Mouse (Mus musculus) small intestine, adult 2 months (tissue): ENCODE data around the gene Bhlhe23. TPM values are rescaled to one million over a fixed set of nuclear protein-coding genes. Genes with fewer than 3 reads are reported as not detected.
A peak's percentile ranks its signal among the peaks of the same experiment; 100 is the strongest.

ENCODE experiments used
- H3K27ac ChIP-seq: fragments of 200-500 bp; 2 replicates; pipeline ENCODE4 v1.5.1; 2012; ENCODE audit warnings: low read depth, low read length, control low read depth, inconsistent platforms; ENCODE audit not compliant: insufficient read depth
- H3K27me3 ChIP-seq: fragments of 200-500 bp; 2 replicates; pipeline ENCODE4 v1.6.1; 2012; ENCODE audit warnings: mild to moderate bottlenecking, moderate library complexity, low read length, inconsistent platforms; ENCODE audit not compliant: control insufficient read depth, insufficient read depth
- H3K36me3 ChIP-seq: fragments of 200-500 bp; 2 replicates; pipeline ENCODE4 v1.6.1; 2012; ENCODE audit warnings: mild to moderate bottlenecking, low read length, control low read depth, inconsistent platforms; ENCODE audit not compliant: control insufficient read depth, insufficient read depth
- H3K4me1 ChIP-seq: fragments of 200-500 bp; 2 replicates; pipeline ENCODE4 v1.6.1; 2012; ENCODE audit warnings: low read length, inconsistent platforms, mixed read lengths; ENCODE audit not compliant: control insufficient read depth, insufficient read depth, insufficient read length
- H3K4me3 ChIP-seq: fragments of 200-500 bp; 2 replicates; pipeline ENCODE4 v1.5.1; 2012; ENCODE audit warnings: low read depth, mild to moderate bottlenecking, control low read depth, inconsistent platforms, low read length, moderate library complexity
- CTCF ChIP-seq: fragments of 200-500 bp; IDR thresholded peaks from 2 replicates; pipeline ENCODE4 v1.5.1; 2012; ENCODE audit warnings: low read depth, mild to moderate bottlenecking, control low read depth, inconsistent platforms, low read length, moderate library complexity, mixed read lengths; ENCODE audit not compliant: insufficient replicate concordance, insufficient read length; ENCODE audit errors: extremely low read depth
- POLR2A ChIP-seq: fragments of 200-500 bp; IDR thresholded peaks from 2 replicates; pipeline ENCODE4 v1.6.1; 2012; ENCODE audit warnings: low read depth, mild to moderate bottlenecking, control low read depth, inconsistent platforms, low read length, moderate library complexity
- WGBS: fragments of 180-500 bp; shearing (Covaris S2); methylation state at CpG from one replicate; pipeline ENCODE4 v1.1.7; 2018; 5-methylcytosine and 5-hydroxymethylcytosine counted together
- polyA plus RNA-seq: library from polyadenylated mRNA; depleted of rRNA; stranded (reverse); fragments of >200 nt; gene quantifications from 2 replicates; pipeline ENCODE4 v1.2.3, GENCODE M21; 2012

Gene Bhlhe23
- polyA plus RNA-seq, 1 experiment, result not detected

DNA sequence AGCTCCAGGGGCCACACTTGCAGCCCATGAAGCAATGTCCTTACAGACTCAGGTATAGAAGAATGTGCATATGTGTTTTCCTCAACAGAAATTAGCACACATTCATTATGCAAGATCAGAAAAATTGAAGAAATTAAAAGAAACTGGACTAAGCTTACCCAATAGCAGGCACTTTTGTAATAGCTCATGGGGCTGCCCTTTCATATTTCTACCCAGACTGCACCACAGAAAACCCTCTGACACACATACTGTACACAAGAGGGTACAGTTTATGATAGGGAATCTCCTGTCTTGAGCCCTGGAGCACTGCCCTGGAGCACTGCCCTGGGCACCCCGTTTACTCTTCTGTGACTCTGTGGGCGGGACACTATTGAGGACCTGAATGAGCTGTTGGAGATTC is 38.7 kb downstream of the Bhlhe23 start:
- no peak for TF ChIP-seq CTCF
- no peak for TF ChIP-seq POLR2A
- Histone ChIP-seq H3K27me3 (no peaks in the 10 kb centered on the region), H3K4me3 (no peak overlapping the region), H3K36me3 (no peaks in the 10 kb centered on the region), H3K4me1 (no peaks in the 10 kb centered on the region), H3K27ac (no peak overlapping the region)
- 75% methylated on average over 2 of the region's 2 CpGs for WGBS

DNA sequence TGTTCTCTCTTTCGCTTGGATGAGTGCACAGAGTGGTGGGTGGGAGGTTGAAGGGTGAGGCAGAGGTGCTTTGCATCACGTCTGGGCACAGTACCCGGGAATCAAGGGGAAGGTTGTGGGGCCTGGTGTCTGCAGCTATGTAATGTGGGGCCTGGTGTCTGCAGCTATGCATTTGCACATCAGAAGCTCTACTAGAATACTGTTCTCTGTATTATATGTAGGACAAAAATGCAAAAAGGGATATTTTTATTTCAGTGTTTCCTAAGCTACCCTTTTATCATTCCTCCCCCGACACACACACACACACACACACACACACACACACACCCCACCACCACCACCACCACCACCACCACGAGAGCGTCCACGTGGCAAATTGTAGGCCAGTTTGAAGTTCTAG is 41.5 kb downstream of the Bhlhe23 start:
- 84% methylated on average over 7 of the region's 7 CpGs for WGBS
- H3K27ac ChIP-seq, result no peak overlapping the region
- H3K4me3 ChIP-seq, result no peak overlapping the region
- TF ChIP-seq POLR2A, result no peak
- TF ChIP-seq CTCF, result no peak
- no peaks in the 10 kb centered on the region for H3K36me3 ChIP-seq
- peaks cover 9% of the 10 kb centered on the region for H3K4me1 ChIP-seq
- no peaks in the 10 kb centered on the region for H3K27me3 ChIP-seq

DNA sequence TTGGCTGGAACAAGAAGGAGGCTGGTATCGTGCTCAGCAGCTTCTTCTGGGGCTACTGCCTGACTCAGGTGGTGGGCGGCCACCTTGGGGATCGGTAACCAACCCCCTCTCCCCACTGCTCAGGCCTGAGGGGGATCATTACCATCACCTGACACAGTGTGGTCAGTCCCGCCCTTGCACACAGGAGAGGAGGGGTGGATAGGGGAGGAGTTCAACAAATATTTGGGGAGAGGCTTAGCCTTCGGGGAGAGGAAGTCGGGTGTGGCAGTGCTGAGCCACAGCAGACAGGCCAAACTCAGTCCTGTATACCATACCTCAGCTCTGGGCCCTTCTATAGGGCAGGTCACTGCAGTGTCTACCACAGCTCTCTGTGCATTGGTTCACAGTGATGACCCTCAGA is 44.7 kb downstream of the Bhlhe23 start:
- Histone ChIP-seq H3K27me3 (no peaks in the 10 kb centered on the region), H3K4me1 (peaks cover 10% of the 10 kb centered on the region), H3K4me3 (peak overlapping the region; percentile 24), H3K36me3 (no peaks in the 10 kb centered on the region), H3K27ac (no peak overlapping the region)
- WGBS, result 35% methylated on average over 6 of the region's 6 CpGs
- TF ChIP-seq POLR2A (no peak), CTCF (no peak)

DNA sequence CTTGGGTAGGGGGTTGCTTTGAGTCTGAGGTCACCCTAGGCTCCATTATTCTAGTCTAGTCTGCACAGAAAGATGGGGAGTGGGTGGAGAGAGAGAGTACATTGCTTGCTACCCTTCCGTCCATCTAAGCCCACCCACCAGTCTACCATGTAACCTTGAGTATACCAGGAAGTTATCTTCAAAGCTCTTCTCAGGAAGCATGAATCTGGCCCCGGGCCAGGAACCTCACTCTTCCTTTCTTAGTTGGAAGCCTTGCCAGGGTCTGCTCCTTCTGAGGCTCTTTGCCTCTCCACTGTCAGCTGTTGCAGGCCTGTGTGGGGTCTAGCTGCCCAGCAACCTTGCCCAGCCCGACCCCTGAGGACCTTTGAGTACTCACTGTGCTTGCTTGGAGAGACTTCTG is 45.7 kb downstream of the Bhlhe23 start:
- TF ChIP-seq CTCF (no peak), POLR2A (no peak)
- Histone ChIP-seq H3K4me1 (peaks cover 13% of the 10 kb centered on the region), H3K27ac (no peak overlapping the region), H3K4me3 (no peak overlapping the region), H3K36me3 (no peaks in the 10 kb centered on the region), H3K27me3 (no peaks in the 10 kb centered on the region)
- 48% methylated on average over 3 of the region's 3 CpGs for WGBS

DNA sequence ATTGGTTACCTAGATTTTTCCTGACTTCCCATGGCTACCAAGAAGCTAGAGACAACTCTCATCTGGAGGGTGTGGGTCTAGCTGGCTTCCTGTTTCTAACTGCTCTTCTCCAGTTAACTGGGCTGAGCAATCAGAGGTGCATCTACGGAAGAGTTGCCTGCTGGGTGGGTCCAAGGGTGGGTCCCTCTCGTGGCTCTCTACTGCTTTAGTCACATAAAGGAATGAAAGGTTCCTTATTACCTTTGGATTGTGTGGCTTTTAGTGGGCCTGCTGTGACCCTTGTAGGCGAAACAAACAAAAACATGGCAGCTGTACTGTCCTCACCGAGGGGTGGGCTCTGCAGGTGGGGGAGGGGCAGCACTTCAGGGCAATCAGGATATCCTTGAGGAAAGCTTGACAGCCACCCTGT is 49.1 kb downstream of the Bhlhe23 start:
- peaks cover 21% of the 10 kb centered on the region for H3K4me1 ChIP-seq
- peaks cover 6% of the 10 kb centered on the region for H3K36me3 ChIP-seq
- no peak overlapping the region for H3K4me3 ChIP-seq
- 27% methylated on average over 4 of the region's 4 CpGs for WGBS
- no peak overlapping the region for H3K27ac ChIP-seq
- no peak for TF ChIP-seq POLR2A
- TF ChIP-seq CTCF, result no peak
- no peaks in the 10 kb centered on the region for H3K27me3 ChIP-seq

DNA sequence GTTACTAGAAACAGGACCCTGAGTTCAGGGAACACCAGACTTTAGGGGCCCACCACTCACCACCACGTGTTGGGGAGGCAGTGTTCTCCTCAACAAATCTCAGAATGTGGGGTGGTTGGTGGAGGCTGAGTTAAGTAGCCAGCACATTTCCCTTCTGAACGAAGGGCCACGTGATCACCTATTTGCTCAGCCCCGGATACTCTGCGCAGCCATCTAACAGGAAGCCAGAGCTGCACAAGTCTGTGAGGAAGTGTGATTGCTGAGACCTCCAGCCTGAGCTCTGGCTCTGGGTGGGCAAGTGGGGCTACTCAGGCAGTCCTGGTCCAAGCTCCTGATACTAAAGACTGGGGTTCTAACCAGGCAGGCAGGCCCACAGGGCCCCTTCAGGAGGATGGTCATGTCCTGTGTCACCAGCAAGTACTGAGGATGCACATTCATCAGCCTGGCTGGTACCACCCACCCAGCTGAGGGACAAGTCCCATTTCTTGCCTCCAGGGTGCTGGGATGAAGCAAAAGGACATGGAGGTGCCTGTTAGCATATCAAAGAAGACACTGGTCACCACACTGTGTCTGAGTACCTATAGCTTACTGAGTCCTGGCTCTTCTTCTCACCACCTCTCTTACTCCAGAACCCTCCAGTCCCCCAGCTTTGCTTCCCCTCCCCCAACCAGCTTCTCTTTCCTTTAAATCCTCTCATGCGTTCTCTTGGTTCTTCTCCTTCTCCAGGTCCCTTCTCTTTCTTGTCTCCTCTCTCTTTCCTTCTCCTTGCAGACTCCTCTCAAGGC is 49.9 kb downstream of the Bhlhe23 start:
- Histone ChIP-seq H3K4me3 (peak overlapping the region; percentile 18; the same call in 1 of the 2 replicates), H3K36me3 (peaks cover 13% of the 10 kb centered on the region), H3K4me1 (peaks cover 17% of the 10 kb centered on the region), H3K27ac (peak overlapping the region; percentile 39; the same call in 1 of the 2 replicates), H3K27me3 (no peaks in the 10 kb centered on the region)
- 61% methylated on average over 6 of the region's 6 CpGs for WGBS
- no peak for TF ChIP-seq POLR2A
- no peak for TF ChIP-seq CTCF

DNA sequence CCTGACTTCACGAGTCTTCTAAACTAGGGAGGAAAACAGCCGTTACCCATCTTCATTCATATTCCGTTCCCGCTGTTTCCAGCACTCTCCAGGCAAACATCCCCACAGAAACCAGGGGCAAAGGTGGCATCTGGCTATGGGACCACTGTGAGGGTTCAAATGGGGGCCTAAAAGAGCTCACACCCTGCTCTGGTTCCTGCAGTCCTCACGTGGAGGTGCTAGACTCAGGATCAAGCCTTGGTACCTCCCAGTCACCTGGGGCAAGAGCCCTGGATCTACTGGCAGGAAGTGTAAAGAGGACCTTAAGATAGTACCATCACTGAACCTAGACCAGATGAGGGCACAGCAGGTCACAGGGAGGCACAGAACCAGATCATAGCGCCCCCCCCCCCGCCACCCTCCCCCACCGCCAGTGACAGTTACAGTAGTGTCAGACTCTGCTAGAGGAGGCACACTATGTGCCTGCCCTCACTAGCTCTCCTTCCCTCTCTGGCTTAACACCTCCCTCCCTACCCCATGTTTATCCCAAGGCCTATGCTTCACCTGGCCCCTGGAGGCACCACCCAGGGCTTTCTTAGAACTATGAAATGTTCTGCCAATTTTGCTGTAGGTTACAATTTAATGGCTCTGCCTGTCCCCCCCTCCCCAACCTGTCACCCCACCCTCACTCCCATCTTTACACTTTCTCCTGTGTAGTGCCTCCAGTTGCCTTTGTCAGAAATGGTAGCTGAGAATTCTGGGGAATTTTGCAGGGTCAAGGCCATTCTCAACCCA is 50.7 kb downstream of the Bhlhe23 start:
- H3K4me3 ChIP-seq, result peak overlapping the region; percentile 59
- H3K27ac ChIP-seq, result no peak overlapping the region
- WGBS, result 18% methylated on average over 8 of the region's 8 CpGs
- TF ChIP-seq POLR2A (no peak), CTCF (no peak)
- H3K36me3 ChIP-seq, result peaks cover 20% of the 10 kb centered on the region
- no peaks in the 10 kb centered on the region for H3K27me3 ChIP-seq
- peaks cover 12% of the 10 kb centered on the region for H3K4me1 ChIP-seq
